Mouse (Mus musculus): ENCODE measurements at regions not wholly inside any gene's neighbourhood (a gene's known extent, or its start where the extent isn't known, plus 50 kb on each side); places are given as distances from the start of the nearest gene placed in this dataset.
"Not testable (repeated sequence)": the region's sequence is repeated elsewhere in the genome, so short reads cannot be mapped to it uniquely, and the experiment has no call there.

DNA sequence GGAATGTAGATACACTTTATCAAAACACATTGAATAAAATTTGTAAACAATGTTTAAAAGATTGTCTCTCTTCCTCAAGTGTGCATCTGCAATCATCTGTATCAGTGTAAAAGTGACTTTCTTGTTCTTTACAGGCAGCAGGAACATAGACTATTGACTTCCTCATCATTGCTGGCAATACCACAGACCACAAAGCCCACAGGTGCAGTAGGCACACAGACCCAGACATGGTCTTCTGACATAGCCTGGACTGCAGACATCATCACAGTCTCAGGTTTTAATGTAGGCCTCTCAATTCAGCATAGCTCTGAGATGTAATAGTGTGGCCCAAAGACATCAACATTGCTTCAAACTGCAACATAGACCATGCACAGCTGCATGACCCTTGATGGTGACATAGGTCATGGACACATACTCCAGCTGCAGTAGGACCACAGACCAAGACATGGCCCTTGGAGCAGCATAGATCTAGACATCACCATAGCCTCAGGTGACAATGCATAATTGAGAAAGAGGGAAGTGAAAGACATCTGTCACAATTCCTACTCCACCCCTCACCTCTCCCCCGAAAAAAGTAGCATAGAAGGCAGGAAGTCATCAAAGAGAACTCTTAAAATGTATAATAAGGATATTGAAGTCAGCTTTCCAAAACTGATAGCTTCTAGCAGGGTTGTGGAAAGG, 74.1 kb upstream of the Speer2 start:
- no peak for DNase-seq (ENCODE audit: low read depth, low spot score)

DNA sequence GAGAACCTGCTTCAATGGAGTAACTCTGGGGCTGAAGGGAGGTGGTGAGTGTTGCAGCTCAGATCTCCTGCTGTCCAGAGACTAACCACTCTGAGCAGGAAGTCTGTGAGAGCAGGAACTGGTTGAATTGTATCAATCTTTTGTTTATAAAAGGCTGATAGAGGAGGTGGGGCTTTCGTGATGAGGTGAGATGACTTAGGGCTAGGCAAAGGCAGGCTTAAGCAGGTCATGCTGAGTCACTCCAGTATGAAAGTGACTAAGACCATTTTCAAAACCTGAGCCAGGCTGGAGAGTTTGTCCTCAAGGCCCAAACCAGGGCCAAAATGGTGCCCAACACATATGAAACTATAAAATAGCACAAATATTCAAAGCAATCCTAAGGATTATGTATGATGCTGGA, 80.1 kb upstream of the Speer2 start:
- DNase-seq (ENCODE audit: low read depth, low spot score): no peak

DNA sequence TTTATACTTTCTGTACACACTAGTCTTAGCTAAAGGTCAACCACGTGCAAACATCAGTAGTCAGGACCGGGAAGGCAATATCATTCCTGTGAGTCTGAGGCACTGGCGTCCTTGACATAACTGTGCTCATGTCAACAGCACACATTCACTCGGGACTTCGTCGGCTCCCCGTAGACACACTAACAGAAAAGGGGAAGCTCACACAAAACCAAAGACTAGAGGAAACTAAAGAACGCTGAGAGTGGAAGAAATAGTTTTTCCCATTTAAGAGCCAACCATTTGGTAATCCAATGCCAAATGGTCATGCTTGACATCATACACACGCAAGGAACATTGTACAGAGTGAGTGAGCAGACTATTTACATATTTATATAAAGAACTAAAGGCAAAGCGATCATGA, 85.2 kb upstream of the Speer2 start:
- DNase-seq (ENCODE audit: low read depth, low spot score): no peak

DNA sequence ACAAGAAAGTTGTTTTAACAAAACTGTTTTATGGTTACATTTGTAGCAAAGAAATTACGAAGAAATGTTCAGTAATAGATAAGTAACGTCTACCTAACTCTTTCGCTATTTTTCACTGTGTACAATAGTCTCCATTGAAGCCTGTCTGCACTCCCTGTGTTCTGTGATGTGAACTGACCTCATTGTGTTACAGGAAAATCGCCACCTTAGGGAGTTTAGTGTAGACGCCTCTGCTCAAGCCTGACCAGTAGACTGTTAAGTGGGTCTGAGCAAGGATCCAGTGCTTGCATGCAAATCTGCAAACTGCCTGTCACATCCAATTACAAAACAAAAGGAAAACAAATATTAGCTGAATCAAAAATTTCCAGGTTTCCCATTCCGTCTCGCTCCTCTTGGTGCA, 85.8 kb upstream of the Speer2 start:
- no peak for DNase-seq (ENCODE audit: low read depth, low spot score)

DNA sequence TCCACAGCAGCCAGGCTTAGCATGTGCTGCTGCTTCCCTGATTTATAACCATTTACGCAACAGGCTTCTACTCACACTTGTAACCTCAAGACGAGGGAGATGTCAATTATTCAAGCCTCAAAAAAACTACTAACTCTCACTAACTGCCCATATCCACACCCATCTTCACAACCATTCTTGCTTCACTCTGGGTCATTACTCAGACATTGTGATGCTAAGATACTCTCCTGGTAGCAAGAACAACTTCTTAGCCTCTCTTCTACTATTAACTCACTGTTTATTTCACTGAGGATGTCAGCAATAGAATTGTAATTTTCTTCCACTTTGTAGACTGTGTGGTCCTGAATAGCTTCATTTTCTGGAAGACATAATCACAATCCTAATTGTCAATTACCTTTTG, 88.0 kb upstream of the Speer2 start:
- DNase-seq (ENCODE audit: low read depth, low spot score): no peak

- DNase-seq (ENCODE audit: low read depth, low spot score): not testable (repeated sequence)
Measured at GRCm38 (mm10) chr16:69966561-69966960, 103.0 kb upstream of the Speer2 start.

DNA sequence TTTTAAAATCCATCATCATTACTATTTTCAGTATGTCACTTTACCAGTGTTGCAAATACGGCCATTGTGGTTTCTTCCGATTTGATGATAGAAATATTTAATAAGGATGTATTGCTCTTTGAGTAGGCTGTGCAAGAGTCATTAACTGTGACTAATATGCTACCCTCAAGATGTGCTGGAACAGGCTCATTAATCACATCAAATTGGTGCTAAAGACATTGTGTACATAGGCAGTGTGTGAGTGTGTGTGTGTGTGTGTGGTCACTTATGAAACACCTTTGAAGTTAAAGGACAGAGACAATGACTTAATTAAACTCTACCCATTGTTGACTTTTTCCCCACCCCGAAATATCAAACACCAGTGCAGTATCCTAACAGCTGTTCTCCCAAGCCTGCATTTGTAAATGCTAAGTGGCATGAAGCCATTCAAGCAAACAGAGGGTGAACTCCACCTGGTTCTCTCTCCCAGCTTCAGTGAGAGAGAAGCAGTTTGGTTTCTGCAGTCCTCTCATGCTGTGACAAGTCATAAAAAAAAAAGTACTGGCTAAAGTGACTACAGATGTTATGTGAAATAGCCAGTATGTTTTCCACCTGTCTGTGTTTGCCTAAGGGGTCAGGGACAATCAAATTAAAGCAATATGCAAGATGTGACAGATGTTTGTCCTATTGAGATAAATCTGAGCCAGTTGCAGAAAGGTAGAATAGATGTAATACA, 116.4 kb upstream of the Speer2 start:
- no peak for DNase-seq (ENCODE audit: low read depth, low spot score)

GRCm38 (mm10) chr16:69984320-69984719, 120.8 kb upstream of the Speer2 start:
- no peak for DNase-seq (ENCODE audit: low read depth, low spot score)

DNA sequence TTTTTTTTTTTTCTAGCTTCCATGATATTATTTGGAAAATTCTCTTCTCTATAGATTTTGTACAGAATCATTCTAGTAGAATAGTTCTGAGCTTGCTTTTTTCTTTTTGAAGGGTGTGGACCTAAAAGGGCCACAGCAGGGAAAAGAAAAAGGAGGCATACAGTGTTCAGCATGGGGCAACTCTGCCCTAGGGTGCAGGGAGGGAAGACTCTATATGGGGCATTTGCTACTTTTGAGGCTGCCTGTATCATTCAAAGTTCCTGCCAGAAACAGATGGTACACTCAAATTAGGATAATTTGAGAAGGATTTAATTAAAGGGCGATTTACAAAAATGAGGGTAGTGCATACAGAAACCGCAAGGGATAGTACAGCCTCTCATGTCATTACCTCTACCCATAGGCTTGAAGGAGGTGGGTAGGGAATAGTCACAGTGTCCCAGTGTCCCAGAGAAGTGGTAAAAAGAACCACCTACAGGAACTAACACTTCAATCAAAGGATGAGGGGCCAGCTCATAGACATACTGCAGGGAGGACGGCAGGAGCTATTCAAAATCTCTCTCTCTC, 128.4 kb upstream of the Speer2 start:
- no peak for DNase-seq (ENCODE audit: low read depth, low spot score)

GRCm38 (mm10) chr16:69992715-69993114, 129.2 kb upstream of the Speer2 start:
- DNase-seq (ENCODE audit: low read depth, low spot score): no peak

GRCm38 (mm10) chr16:70006863-70007262, 143.3 kb upstream of the Speer2 start:
- no peak for DNase-seq (ENCODE audit: low read depth, low spot score)

- no peak for DNase-seq (ENCODE audit: low read depth, low spot score)
Measured at GRCm38 (mm10) chr16:70016980-70017379, 153.4 kb upstream of the Speer2 start.

GRCm38 (mm10) chr16:70019564-70019963, 156.0 kb upstream of the Speer2 start:
- no peak for DNase-seq (ENCODE audit: low read depth, low spot score)

DNA sequence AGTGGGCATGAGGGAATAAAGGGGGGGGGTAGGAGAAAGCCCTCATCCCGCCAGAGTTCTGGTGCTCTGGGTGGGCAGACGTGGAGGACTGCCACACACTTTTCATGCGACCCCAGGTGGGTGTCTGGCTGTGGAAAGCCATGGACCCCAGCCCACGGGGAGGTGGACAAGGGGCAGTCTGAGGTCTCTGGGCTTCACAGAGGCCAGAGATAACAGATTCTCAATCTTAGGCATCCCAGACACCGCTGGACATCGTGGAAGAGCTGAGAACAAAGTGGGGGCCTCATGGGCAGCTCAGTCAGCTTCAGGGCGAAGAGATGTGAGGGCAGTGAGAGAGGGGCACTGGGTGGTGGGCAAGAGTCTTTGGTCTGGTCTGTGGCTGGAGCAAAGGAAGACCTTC, 157.9 kb upstream of the Speer2 start:
- no peak for DNase-seq (ENCODE audit: low read depth, low spot score)

DNA sequence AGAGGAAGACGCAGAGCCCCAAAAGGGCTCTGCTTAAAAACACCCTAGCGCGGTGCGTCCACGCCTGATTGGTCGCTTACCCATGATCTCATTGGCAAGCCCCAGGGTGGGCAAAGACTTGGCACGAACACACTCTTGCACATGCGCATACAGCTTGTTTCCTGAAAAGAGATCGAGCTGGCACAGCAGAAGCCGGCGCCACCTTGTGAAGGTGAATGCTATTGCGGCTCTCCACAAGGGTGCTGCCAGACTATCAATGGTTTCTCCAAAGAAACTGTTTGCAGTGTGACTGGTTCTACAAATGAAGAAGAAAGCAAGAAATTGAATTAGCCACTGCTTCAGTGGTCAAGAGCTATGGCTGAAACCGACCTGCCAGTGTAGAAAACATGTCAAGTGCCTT, 165.1 kb upstream of the Speer2 start:
- no peak for DNase-seq (ENCODE audit: low read depth, low spot score)

DNA sequence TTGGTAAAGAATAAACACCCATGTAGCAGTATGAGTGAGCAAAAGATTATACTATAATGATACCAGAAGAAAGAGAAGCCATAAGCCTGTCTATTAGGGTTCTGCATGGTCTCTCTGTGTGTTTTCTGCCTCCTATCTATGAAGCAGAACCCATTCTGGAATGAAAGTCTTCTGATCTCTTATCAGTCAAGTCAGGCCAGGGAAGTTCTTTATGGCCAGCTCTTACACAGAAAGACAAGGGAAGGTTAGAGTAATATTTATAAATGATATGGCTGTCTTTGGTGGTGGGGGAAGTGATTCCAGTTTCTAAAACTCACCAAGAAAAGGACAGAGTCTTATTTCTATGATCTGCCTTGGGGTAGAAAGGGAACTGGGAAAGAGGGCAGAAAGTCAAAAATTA, 182.0 kb upstream of the Speer2 start:
- no peak for DNase-seq (ENCODE audit: low read depth, low spot score)

GRCm38 (mm10) chr16:70046009-70046408, 182.5 kb upstream of the Speer2 start:
- no peak for DNase-seq (ENCODE audit: low read depth, low spot score)

- no peak for DNase-seq (ENCODE audit: low read depth, low spot score)
Measured at GRCm38 (mm10) chr16:70049850-70050249, 186.3 kb upstream of the Speer2 start.

DNA sequence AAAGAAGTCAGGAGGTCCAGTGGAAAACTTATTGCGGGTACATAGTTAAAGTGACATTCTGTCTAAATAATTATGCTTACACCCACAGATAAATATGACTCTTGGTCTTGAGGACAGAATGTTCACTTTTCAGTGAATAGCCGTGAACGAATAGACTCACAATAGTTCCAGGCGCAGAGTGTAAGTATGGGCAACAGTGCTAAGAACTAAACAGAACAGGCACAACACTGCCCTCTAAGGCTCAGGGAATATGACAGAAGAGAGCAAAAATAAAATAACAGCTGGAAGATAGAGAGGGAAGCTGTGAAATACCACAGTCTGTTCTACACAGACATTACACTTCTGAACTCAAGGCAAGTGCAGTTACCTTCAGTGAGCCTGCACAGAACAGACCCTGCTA, 207.9 kb upstream of the Speer2 start:
- no peak for DNase-seq (ENCODE audit: low read depth, low spot score)

DNA sequence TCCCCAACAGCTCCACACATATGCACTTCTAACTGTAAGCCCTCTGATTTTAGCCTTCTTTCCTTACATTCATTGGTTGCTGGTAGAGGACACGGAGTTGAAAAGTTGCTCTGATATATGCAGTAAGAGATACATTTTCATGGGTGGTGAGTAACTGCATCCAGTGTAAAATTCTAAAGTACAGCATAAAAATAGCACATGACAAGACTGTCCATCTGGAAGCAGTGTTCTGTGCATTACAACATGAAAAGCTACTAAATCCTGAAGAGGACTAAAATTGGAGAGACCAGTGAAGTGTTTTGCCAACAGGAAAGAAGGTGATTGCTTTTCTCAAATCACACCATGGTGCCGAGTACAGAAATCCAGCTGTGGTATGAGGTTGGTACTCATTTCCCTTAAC, 210.2 kb upstream of the Speer2 start:
- DNase-seq (ENCODE audit: low read depth, low spot score): no peak

GRCm38 (mm10) chr16:70079497-70079896, 216.0 kb upstream of the Speer2 start:
- DNase-seq (ENCODE audit: low read depth, low spot score): no peak

- no peak for DNase-seq (ENCODE audit: low read depth, low spot score)
Measured at GRCm38 (mm10) chr16:70091291-70091690, 222.5 kb upstream of the Gbe1 start.

GRCm38 (mm10) chr16:70091963-70092362, 221.8 kb upstream of the Gbe1 start:
- no peak for DNase-seq (ENCODE audit: low read depth, low spot score)
